Mouse (Mus musculus) liver, adult 2 months (tissue): ENCODE results near the gene Npepl1. TPM values are rescaled to one million over a fixed set of nuclear protein-coding genes. Genes with fewer than 3 reads are reported as not detected.

ENCODE experiments used
- DNase-seq: peaks from one replicate; pipeline ENCODE4 v3.0.0-alpha.2; 2011; ENCODE audit warnings: low read depth, low spot score; ENCODE audit errors: extremely low read depth
- H3K27ac ChIP-seq: fragments of 200-500 bp; replicated peaks from 2 replicates; pipeline ENCODE4 v1.5.1; 2012; ENCODE audit warnings: low read depth, mild to moderate bottlenecking, control low read depth, inconsistent platforms, low read length; ENCODE audit not compliant: insufficient read depth
- H3K27me3 ChIP-seq: fragments of 200-500 bp; 2 replicates; pipeline ENCODE4 v1.6.1; 2012; ENCODE audit warnings: mild to moderate bottlenecking, moderate library complexity, low read length, inconsistent platforms; ENCODE audit not compliant: control insufficient read depth, insufficient read depth
- H3K36me3 ChIP-seq: fragments of 200-500 bp; 2 replicates; pipeline ENCODE4 v1.6.1; 2012; ENCODE audit warnings: low read length, inconsistent platforms; ENCODE audit not compliant: control insufficient read depth, insufficient read depth
- H3K4me1 ChIP-seq: fragments of 200-500 bp; 2 replicates; pipeline ENCODE4 v1.6.1; 2011; ENCODE audit warnings: low read length; ENCODE audit not compliant: control insufficient read depth, insufficient read depth
- H3K4me3 ChIP-seq: fragments of 200-500 bp; 2 replicates; pipeline ENCODE4 v1.5.1; 2011; ENCODE audit warnings: low read depth, mild to moderate bottlenecking, control low read depth, low read length, moderate library complexity; ENCODE audit not compliant: insufficient read depth
- H3K79me2 ChIP-seq: fragments of 200-500 bp; 2 replicates; pipeline ENCODE4 v1.6.1; 2012; ENCODE audit warnings: inconsistent platforms, mild to moderate bottlenecking, low read length, moderate library complexity; ENCODE audit not compliant: control insufficient read depth, insufficient read depth
- H3K9ac ChIP-seq: fragments of 200-500 bp; 2 replicates; pipeline ENCODE4 v1.6.1; 2012; ENCODE audit warnings: low read depth, mild to moderate bottlenecking, control low read depth, inconsistent platforms, low read length
- CTCF ChIP-seq: fragments of 200-500 bp; IDR thresholded peaks from 2 replicates; pipeline ENCODE4 v1.5.1; 2011; ENCODE audit warnings: low read depth, low read length, control low read depth
- POLR2A ChIP-seq: fragments of 200-500 bp; IDR thresholded peaks from 2 replicates; pipeline ENCODE4 v1.6.1; 2011; ENCODE audit warnings: low read length, control low read depth; ENCODE audit not compliant: insufficient read depth; ENCODE audit errors: extremely low read depth
- WGBS: fragments of 180-500 bp; shearing (Covaris S2); methylation state at CpG from one replicate; pipeline ENCODE4 v1.1.7; 2018; 5-methylcytosine and 5-hydroxymethylcytosine counted together
- polyA plus RNA-seq: library from polyadenylated mRNA; depleted of rRNA; stranded (reverse); fragments of >200 nt; gene quantifications from 2 replicates; pipeline ENCODE4 v1.2.3, GENCODE M21; 2012
- total RNA-seq: library from RNA; depleted of rRNA; stranded (reverse); fragments of >200 nt; gene quantifications from 2 replicates; pipeline ENCODE4 v1.2.3, GENCODE M21; 2014

Gene Npepl1
- total and polyA plus RNA-seq, 2 experiments = 39.7 to 81.0 TPM

DNA sequence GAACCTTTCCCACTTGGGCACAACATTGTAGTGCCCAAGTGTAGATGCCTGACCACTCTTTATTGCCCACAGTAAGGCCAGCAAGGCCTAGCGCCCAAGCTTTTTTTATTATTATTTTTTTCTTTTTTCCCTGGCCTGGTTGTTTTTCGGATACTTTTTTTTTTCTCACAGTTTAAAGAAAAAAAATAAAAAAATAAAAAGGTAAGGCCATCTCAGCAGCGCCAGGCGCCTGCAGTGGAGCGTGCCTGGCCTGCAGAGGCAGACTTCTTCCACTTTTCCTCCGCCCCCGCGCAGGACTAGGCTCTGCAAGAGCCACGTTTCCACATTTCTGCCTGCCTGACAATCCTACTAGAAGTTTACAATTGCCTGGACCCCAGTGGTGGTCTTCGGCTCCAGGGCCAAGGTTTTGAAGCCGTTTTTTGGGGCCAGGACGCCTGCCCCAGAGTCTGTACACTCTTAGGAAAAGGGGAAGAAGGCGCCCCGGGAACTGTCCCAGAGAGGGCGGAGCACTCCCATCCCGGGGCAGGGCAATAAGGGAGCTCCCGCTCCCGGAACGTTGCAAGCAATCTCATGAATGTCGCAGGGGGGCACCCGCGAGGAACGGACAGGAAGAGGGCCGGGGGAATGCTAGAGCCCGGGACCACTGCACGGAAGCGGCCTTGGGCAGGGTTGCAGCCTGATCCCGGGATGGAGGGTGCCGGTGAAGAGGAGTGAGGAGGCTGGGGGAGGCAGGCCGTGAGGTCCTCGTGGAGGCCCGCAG lies 34.3 kb upstream of the Npepl1 start, which contains the start of gene Stx16:
Gene Stx16 (plus strand): TSS at position 636 of the 760 bp plus-strand sequence.
- Histone ChIP-seq H3K4me1 (peaks cover 6% of the 10 kb centered on the region), H3K4me3 (peak within 1 kb of the TSS; percentile 98), H3K79me2 (peaks cover 13% of the 10 kb centered on the region; the same call in 1 of the 2 replicates), H3K27me3 (no peaks in the 10 kb centered on the region), H3K27ac (peak within 1 kb of the TSS; percentile 95), H3K36me3 (no peaks in the 10 kb centered on the region), H3K9ac (peak within 1 kb of the TSS; percentile 91)
- WGBS = 1% methylated on average over 32 of the region's 32 CpGs
- TF ChIP-seq POLR2A = peak; percentile 61
- peak; percentile 62 for TF ChIP-seq CTCF
- DNase-seq = peak; percentile 79

DNA sequence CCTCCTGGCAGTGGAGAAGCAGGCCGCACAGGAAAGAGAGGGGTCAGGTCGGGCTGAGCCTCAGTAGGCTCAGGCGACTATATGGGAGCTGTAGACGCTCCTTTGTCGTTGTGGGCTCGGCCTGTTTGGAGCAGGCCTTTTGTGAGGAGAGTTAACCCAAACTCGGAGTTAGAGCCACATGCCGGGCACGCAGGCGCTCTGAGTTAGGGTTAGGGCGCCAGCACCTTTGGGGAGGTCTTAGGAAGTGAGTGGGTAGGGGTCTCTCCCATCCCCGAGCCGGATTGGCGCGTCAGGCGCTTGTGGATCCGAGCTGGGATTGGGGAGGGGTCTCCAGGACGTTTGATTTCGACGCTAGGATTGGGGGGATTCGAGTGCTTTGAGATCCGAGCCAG lies 33.7 kb upstream of the Npepl1 start:
- no peak for DNase-seq
- H3K27me3 ChIP-seq = no peaks in the 10 kb centered on the region
- TF ChIP-seq CTCF = no peak
- TF ChIP-seq POLR2A = no peak
- H3K9ac ChIP-seq = peak overlapping the region; percentile 91
- peak overlapping the region; percentile 98 for H3K4me3 ChIP-seq
- H3K4me1 ChIP-seq = peaks cover 6% of the 10 kb centered on the region
- peaks cover 13% of the 10 kb centered on the region; the same call in 1 of the 2 replicates for H3K79me2 ChIP-seq
- 0% methylated on average over 22 of the region's 22 CpGs for WGBS
- H3K27ac ChIP-seq = peak overlapping the region; percentile 64
- no peaks in the 10 kb centered on the region for H3K36me3 ChIP-seq

DNA sequence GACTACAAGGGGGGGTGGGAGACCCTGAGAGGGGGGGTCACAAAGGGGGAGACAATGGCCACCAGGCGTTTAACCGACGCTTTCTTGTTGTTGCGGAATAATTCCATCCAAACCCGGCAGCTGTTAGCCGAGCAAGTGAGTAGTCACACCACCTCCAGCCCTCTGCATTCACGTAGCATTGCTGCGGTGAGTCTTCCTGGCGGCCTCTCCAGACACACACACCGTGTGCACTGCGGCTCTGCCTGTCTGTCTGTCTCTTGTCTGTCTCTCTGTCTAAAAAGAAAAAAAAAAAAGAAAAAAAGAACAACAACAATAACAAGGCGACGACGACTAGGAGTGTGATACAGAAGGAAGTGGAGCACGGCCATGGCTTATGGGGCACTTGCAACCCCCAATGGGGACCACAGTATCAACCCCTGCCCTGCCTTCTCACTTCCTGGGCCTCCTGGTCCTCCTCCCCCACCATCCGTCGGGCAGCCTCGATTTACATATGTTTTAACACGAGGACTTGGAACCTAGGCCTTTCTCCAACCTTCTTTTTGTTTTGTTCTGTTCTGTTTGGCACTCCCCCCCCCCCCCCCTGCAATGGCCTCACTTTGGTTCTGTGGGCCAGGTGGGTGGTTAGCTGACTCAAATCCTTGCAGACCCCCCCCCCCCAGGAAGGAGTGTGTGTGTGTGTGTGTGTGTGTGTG lies 33.0 kb upstream of the Npepl1 start:
- H3K9ac ChIP-seq = peak overlapping the region; percentile 91
- no peaks in the 10 kb centered on the region for H3K36me3 ChIP-seq
- TF ChIP-seq CTCF = no peak
- no peak for TF ChIP-seq POLR2A
- H3K4me3 ChIP-seq = peak overlapping the region; percentile 98
- DNase-seq = peak; percentile 35
- H3K27ac ChIP-seq = peak overlapping the region; percentile 64
- under 1% methylated on average over 19 of the region's 19 CpGs for WGBS
- peaks cover 6% of the 10 kb centered on the region for H3K4me1 ChIP-seq
- no peaks in the 10 kb centered on the region for H3K27me3 ChIP-seq
- H3K79me2 ChIP-seq = peaks cover 17% of the 10 kb centered on the region; the same call in 1 of the 2 replicates

DNA sequence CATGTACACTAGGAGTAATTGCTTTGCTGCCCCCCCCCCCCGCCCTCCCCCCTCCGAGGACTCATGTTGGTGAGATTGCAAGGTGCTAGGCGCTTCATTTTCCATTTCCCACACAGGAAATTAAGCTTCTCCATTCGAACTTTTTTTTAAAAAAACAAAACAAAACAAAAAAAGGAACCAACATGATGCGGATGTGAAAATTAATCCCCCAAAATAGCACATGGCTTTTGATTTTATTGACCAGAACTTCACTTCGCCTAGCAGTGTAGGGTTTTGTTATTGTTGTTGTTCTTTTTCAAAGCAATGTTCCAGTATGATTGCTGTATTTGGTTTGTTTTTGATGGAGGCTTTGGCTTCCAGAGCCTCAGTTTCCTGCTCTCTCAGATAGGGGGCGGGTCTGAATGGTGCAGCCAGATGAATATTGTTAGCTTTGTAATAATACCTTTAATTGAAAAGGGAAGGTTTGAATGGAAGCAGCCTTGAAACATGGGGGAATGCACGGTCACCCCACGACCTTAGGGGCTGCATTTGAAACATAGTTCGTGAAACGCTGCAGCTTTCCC lies 32.3 kb upstream of the Npepl1 start:
- Histone ChIP-seq H3K4me1 (peaks cover 6% of the 10 kb centered on the region), H3K4me3 (no peak overlapping the region), H3K27me3 (no peaks in the 10 kb centered on the region), H3K36me3 (no peaks in the 10 kb centered on the region), H3K79me2 (peaks cover 18% of the 10 kb centered on the region; the same call in 1 of the 2 replicates), H3K9ac (no peak overlapping the region), H3K27ac (no peak overlapping the region)
- TF ChIP-seq POLR2A (no peak), CTCF (no peak)
- WGBS = 23% methylated on average over 11 of the region's 11 CpGs
- DNase-seq = peak; percentile 30

DNA sequence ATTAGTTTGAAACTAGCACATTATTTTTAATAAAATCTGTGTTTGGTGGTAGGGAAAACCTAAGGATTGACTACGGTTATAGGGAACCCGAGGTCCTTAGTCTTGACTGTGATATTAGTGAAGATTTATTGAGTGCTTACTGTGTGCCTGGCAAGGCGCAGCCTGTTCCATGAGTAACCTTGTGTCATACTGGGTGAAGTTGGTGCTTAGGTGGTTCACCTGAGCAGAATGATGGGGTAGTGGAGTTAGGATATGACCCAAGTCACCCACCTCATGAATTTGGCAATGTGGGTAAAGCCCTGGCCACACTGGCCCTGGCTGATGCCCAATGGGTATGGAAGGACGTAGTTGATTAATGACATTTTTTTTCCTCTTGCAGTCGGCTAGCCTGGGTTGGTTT lies 28.3 kb upstream of the Npepl1 start:
- H3K4me1 ChIP-seq = no peaks in the 10 kb centered on the region; the same call in 1 of the 2 replicates
- no peak overlapping the region for H3K27ac ChIP-seq
- DNase-seq = no peak
- TF ChIP-seq CTCF (no peak), POLR2A (no peak)
- H3K27me3 ChIP-seq = no peaks in the 10 kb centered on the region
- peaks cover 35% of the 10 kb centered on the region; the same call in 1 of the 2 replicates for H3K79me2 ChIP-seq
- 68% methylated on average over 5 of the region's 5 CpGs for WGBS
- no peak overlapping the region for H3K4me3 ChIP-seq
- H3K9ac ChIP-seq = no peak overlapping the region
- H3K36me3 ChIP-seq = no peaks in the 10 kb centered on the region
